Mouse (Mus musculus) adrenal gland (tissue): Measurements from ENCODE around the gene Vip.

Experiments
- intact Hi-C: fragments of 180-260 bp; cut with DNase I; formaldehyde crosslinking; loops from one replicate; pipeline ENCODE4 v1.15.1; 2025
- long read RNA-seq, 2 experiments: library from polyadenylated mRNA; unstranded; transcript quantifications; one replicate each; pipeline ENCODE4 v2.0.0; 2020; ENCODE audit warnings: borderline replicate concordance in 1 of 2; ENCODE audit not compliant: insufficient replicate concordance in 1 of 2

The Vip gene
- long read RNA-seq, experiment 1, partial matches to known transcripts, result 0 of 1 reads
- long read RNA-seq, experiment 1, other reads (novel, unspliced or antisense), result 1 of 1 reads
- long read RNA-seq, experiment 2, partial matches to known transcripts, result 0 of 1 reads
- long read RNA-seq, experiment 2, other reads (novel, unspliced or antisense), result 0 of 1 reads

DNA sequence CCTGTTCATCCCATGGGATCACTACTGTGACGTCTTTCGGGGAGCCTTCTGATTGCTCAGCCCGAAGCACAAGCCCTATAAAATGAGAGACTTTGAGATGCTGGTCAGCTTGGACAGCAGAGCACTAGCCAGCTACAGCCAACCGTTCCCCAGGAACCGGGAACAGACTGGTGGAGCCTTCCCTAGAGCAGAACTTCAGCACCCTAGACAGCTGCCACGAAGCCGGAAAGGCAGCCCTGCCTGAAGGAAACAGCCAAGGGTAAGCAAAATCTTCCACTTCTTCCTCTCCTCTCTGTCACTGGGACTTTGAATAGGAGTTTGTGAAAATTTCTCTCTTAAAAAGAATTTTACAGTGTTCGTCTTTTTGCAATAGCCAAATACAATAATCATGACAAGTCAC lies at the start of gene Vip:
Gene Vip, plus strand, starts transcription at position 107 of the 400 bp plus-strand sequence.
- intact Hi-C loops, result loop anchor here (10.0 kb wide), 1 partner anchor 146 kb away; no protein-coding TSS in a partner anchor

DNA sequence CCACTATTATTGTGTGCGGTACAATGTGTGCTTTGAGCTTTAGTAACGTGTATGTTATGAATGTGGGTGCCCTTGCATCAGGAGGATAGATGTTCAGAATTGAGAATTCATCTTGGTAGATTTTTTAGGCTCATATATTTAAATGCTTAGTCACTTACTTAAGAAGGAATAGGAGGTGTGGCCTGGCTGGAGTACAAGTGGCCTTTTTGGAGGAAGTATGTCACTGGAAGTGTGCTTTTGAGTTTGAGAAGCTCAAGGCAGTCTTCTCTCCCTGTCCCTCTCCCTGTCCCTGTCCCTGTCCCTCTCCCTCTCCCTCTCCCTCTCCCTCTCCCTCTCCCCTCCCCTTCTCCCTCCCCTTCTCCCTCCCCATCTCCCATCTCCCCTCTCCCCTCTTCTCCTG lies 48.0 kb upstream of the Vip start:
- intact Hi-C loops, result no loop called here

- intact Hi-C loops, result no loop called here
These were observed 47.0 kb upstream of the Vip start for GRCm38 (mm10) chr10:5591996-5592395.

GRCm38 (mm10) chr10:5593464-5593863 lies 45.6 kb upstream of the Vip start, which contains the start of gene Myct1:
Gene Myct1 (plus strand): TSS chr10:5593775.
- intact Hi-C loops, result no loop called here

- intact Hi-C loops, result no loop called here
These were observed 44.6 kb upstream of the Vip start for GRCm38 (mm10) chr10:5594457-5594856.

GRCm38 (mm10) chr10:5596559-5596958 lies 42.5 kb upstream of the Vip start:
- intact Hi-C loops, result loop anchor here (5.0 kb wide), 1 partner anchor 36 kb away; no protein-coding TSS in a partner anchor

GRCm38 (mm10) chr10:5600123-5600522 lies 38.9 kb upstream of the Vip start:
- intact Hi-C loops, result no loop called here

GRCm38 (mm10) chr10:5603512-5603911 lies 35.5 kb upstream of the Vip start:
- intact Hi-C loops, result no loop called here

- intact Hi-C loops, result no loop called here
These were observed 34.6 kb upstream of the Vip start for GRCm38 (mm10) chr10:5604371-5604770.

- intact Hi-C loops, result no loop called here
These were observed 30.1 kb upstream of the Vip start for GRCm38 (mm10) chr10:5608874-5609273.

DNA sequence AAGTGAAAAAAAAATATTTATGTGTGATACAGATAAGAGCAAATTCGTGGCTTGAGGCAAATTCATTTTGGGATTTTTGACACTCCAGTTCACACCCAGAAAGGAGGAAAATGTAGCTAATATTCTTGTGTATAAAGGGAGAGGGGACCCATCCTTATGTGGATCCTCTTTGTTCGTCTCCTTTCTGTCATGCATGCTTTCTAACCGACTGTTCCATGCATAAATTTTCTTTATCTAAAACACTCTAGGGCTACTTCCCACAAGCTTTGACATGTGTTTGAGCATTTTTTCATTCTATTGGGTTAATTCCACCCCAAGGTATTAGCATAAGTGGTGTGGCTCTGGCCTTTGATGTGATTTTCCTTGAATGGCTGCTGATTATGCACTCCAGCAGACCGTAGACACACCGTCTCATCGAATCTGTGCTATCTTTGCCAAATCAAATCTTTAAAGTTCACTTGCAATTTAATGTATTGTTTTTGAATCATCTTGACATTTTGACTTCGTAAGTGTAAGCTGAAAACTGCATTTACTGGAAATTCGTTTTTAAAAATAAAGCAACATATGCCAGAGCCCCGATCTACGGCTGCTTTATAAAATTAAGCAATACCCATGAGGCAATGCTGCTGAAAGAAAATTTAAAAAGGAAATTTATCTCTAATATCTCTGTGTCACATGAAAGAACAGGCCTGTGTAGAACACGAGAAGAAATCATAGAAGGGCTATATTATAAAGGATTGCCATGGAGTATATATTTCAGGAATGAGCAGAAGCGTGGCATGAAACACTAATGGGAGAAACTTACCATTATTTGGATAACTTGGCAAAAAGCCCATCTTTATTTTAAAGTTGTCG lies 23.6 kb upstream of the Vip start:
- intact Hi-C loops, result no loop called here

GRCm38 (mm10) chr10:5626268-5626667 lies 12.8 kb upstream of the Vip start:
- intact Hi-C loops, result no loop called here

- intact Hi-C loops, result loop anchor here (5.0 to 10.0 kb wide), 2 partner anchors 36 to 151 kb away; no protein-coding TSS in a partner anchor
These were observed 5.3 kb upstream of the Vip start for GRCm38 (mm10) chr10:5633672-5634200.

DNA sequence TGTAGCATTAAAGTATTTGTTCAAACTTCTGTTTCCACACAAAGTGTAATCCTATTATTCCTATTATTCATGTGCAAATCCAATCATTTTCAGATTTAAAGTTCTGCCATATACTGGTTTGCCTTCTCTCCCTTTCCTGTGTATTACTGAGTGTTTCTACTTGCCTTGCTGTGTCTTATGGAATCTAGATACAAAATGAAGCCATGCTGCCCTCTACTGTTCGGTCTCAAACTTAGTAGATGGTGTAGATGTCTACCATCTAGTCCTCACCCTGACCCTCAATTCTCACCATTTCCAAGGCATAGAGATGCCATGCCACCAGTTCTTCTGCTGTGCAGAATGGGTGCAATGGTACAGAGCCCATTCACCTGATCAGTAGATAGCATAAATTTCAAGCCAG lies 4.7 kb upstream of the Vip start:
- intact Hi-C loops, result loop anchor here (5.0 to 10.0 kb wide), 2 partner anchors 37 to 150 kb away; no protein-coding TSS in a partner anchor

DNA sequence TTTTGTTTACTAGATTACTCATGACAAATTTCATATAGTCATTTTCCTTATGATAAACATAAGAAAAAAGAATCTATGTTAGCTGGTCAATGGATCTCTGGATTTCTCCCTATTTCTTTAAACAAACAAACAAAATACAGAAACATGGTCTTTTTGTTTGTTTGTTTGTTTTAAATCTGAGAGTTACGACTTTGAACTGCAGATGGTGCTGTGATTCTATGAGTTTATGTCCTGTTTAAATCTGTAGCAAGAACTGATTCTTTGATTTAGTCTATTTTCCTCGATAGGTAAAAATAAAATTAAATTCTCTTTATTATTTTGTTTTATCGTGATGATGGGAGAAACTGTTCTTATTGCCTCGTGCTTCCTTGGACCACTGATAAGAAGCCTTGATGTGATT lies 1.7 kb upstream of the Vip start:
- intact Hi-C loops, result loop anchor here (10.0 kb wide), 1 partner anchor 147 kb away; no protein-coding TSS in a partner anchor

- intact Hi-C loops, result no loop called here
These were observed 42.3 kb downstream of the Vip start for GRCm38 (mm10) chr10:5681275-5681674.

DNA sequence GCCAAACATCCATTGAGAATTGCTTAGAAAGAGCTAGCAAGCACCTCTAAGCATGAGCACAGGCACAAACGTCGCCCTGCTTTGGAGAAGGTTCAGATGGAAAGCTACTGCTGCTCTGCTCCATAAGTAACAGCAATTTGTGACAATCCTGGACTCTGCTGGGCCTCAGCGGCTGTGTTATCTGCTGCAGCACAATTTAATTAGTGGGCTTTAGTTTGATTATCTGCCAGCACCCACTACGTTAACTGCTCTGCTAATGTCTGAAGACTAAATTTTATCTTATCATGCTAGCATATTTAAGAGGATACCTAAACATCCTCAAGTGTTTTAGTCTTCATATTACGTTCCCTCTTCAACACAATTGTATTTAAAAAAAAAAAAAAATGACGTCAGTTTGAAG lies 46.6 kb downstream of the Vip start:
- intact Hi-C loops, result no loop called here

- intact Hi-C loops, result no loop called here
These were observed 55.3 kb downstream of the Vip start for GRCm38 (mm10) chr10:5694351-5694750.
